Mouse (Mus musculus): ENCODE results near the gene Jtb.

The Jtb gene

DNA sequence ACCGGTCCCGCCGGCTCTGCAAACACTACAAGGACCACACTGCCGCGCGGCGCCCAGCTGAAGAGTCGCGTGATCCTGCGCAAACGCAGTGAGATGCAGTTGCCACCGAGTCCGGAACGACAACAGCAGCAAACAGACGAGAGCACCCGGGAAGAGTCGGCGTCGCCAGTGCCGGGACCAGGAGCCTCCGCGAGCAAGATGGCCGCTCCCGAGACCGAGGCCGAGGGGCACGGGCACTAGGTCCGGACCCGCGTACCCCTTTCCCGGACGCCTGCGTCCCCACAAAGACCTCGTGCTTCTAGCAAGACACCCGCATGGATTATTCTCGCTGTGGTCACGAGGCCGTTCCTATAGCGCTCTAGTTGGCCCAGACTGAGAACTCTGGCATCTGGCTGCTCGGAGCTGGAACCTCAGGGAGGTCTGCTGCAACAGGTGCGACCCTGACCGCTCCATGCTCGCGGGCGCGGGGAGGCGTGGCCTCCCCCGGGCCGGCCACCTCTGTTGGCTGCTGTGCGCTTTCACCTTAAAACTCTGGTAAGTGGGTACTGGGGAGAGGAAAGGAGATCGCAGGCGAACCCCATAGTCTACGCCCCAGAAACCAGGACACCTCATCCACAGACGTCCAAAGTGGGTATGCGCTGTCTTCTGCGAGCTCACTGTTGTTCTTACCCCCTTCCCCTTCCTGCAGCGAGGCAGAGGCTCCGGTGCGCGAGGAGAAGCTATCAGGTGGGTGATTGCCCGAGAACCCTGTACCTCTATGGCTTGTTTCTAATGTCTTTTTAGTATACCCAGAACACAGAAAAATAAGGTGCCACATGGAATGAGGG is at the start of gene Jtb:
Gene Jtb, plus strand, starts transcription at position 91 of the 827 bp plus-strand sequence.
- H3K9me3 ChIP-seq (ENCODE audit: low read length) = no peaks in the 10 kb centered on the region
- no peak for TF ChIP-seq POU5F1 (IDR thresholded peaks at IDR 0.05; ENCODE audit: borderline replicate concordance, low read length)
- no peak for TF ChIP-seq CTCF (conservative IDR thresholded peaks at IDR 0.05; ENCODE audit: low read length)
- TF ChIP-seq NANOG (IDR thresholded peaks at IDR 0.05; ENCODE audit: borderline replicate concordance, low read length) = no peak
- H3K36me3 ChIP-seq (ENCODE audit: insufficient read depth, low read length) = peaks cover 30% of the 10 kb centered on the region
- peaks cover 22% of the 10 kb centered on the region for H3K4me1 ChIP-seq (replicated peaks; ENCODE audit: low read depth, low read length)
- no peaks in the 10 kb centered on the region for H3K27me3 ChIP-seq (ENCODE audit: insufficient read depth, low read length)
- peak within 1 kb of the TSS; percentile 91 for H3K4me3 ChIP-seq (replicated peaks; ENCODE audit: low read length)

- no peaks in the 10 kb centered on the region for H3K36me3 ChIP-seq (ENCODE audit: insufficient read depth, low read length)
- no peaks in the 10 kb centered on the region for H3K9me3 ChIP-seq (ENCODE audit: low read length)
- no peak for TF ChIP-seq CTCF (conservative IDR thresholded peaks at IDR 0.05; ENCODE audit: low read length)
- no peak for TF ChIP-seq POU5F1 (IDR thresholded peaks at IDR 0.05; ENCODE audit: borderline replicate concordance, low read length)
- no peak for TF ChIP-seq NANOG (IDR thresholded peaks at IDR 0.05; ENCODE audit: borderline replicate concordance, low read length)
- no peaks in the 10 kb centered on the region for H3K27me3 ChIP-seq (ENCODE audit: insufficient read depth, low read length)
- no peak overlapping the region for H3K4me3 ChIP-seq (replicated peaks; ENCODE audit: low read length)
- H3K4me1 ChIP-seq (replicated peaks; ENCODE audit: low read depth, low read length) = peaks cover 8% of the 10 kb centered on the region
Observed at GRCm38 (mm10) chr3:90183581-90183980, 47.8 kb upstream of the Jtb start.

DNA sequence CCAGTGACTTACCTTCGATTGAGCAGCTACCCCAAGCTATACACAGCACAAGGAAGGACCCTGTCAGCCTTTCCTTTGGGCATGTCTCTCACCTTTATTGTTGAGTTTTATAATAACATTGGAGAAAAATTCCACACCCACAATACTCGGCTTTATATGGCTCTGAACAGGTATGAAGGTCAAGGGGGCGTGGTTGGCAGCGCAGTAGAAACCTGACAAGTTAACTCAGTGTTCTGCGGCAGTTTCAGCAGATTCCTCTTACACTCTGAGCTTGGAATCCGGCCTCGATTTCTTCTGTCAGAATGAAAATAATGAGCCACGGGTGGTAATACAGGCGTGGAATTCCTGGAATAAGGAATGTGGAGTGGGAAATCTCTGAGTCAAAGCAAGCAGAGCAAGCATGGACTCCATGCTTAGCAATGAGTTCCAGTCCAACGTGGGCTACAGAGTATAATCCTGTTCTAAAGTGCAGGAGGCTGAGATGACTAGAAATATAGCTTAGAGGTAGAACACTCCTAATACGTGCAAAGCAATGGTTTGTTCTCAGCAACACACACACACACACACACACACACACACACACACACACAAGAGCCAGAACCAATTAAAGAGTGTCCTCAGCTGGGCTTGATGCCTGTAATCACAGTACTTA is 40.4 kb upstream of the Jtb start:
- no peaks in the 10 kb centered on the region for H3K36me3 ChIP-seq (ENCODE audit: insufficient read depth, low read length)
- H3K4me1 ChIP-seq (replicated peaks; ENCODE audit: low read depth, low read length) = no peaks in the 10 kb centered on the region
- H3K4me3 ChIP-seq (replicated peaks; ENCODE audit: low read length) = no peak overlapping the region
- no peaks in the 10 kb centered on the region for H3K9me3 ChIP-seq (ENCODE audit: low read length)
- no peak for TF ChIP-seq POU5F1 (IDR thresholded peaks at IDR 0.05; ENCODE audit: borderline replicate concordance, low read length)
- TF ChIP-seq CTCF (conservative IDR thresholded peaks at IDR 0.05; ENCODE audit: low read length) = no peak
- no peak for TF ChIP-seq NANOG (IDR thresholded peaks at IDR 0.05; ENCODE audit: borderline replicate concordance, low read length)
- H3K27me3 ChIP-seq (ENCODE audit: insufficient read depth, low read length) = no peaks in the 10 kb centered on the region

GRCm38 (mm10) chr3:90194759-90195158 is 36.6 kb upstream of the Jtb start:
- Histone ChIP-seq H3K4me3 (replicated peaks; ENCODE audit: low read length) (no peak overlapping the region), H3K4me1 (replicated peaks; ENCODE audit: low read depth, low read length) (no peaks in the 10 kb centered on the region), H3K27me3 (ENCODE audit: insufficient read depth, low read length) (no peaks in the 10 kb centered on the region), H3K9me3 (ENCODE audit: low read length) (no peaks in the 10 kb centered on the region), H3K36me3 (ENCODE audit: insufficient read depth, low read length) (no peaks in the 10 kb centered on the region)
- TF ChIP-seq CTCF (conservative IDR thresholded peaks at IDR 0.05; ENCODE audit: low read length) = no peak
- TF ChIP-seq POU5F1 (IDR thresholded peaks at IDR 0.05; ENCODE audit: borderline replicate concordance, low read length) = no peak
- TF ChIP-seq NANOG (IDR thresholded peaks at IDR 0.05; ENCODE audit: borderline replicate concordance, low read length) = no peak

- no peaks in the 10 kb centered on the region for H3K36me3 ChIP-seq (ENCODE audit: insufficient read depth, low read length)
- H3K4me1 ChIP-seq (replicated peaks; ENCODE audit: low read depth, low read length) = no peaks in the 10 kb centered on the region
- TF ChIP-seq POU5F1 (IDR thresholded peaks at IDR 0.05; ENCODE audit: borderline replicate concordance, low read length) (no peak), NANOG (IDR thresholded peaks at IDR 0.05; ENCODE audit: borderline replicate concordance, low read length) (no peak), CTCF (conservative IDR thresholded peaks at IDR 0.05; ENCODE audit: low read length) (no peak)
- no peaks in the 10 kb centered on the region for H3K9me3 ChIP-seq (ENCODE audit: low read length)
- H3K27me3 ChIP-seq (ENCODE audit: insufficient read depth, low read length) = no peaks in the 10 kb centered on the region
- H3K4me3 ChIP-seq (replicated peaks; ENCODE audit: low read length) = no peak overlapping the region
Observed at GRCm38 (mm10) chr3:90195644-90196043, 35.8 kb upstream of the Jtb start.

DNA sequence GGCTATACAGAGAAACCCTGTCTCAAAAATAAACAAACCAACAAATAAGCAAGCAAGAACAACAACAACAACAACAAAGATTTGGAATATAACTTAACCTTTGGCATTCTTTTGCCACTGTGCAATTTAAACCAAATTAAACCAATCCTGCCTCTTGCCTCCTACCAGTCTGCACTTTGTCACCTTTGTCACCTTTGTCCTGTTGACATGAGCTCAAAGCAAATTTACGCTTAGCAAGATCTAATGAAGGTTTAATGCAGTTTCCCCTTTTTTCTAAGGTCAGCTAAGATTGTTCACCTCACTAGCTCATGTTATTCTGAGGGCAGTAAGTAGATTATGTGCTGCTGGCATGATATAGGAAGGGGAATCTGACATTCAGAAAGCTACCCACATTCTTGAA is 33.8 kb upstream of the Jtb start:
- Histone ChIP-seq H3K4me3 (replicated peaks; ENCODE audit: low read length) (no peak overlapping the region), H3K36me3 (ENCODE audit: insufficient read depth, low read length) (no peaks in the 10 kb centered on the region), H3K27me3 (ENCODE audit: insufficient read depth, low read length) (no peaks in the 10 kb centered on the region), H3K4me1 (replicated peaks; ENCODE audit: low read depth, low read length) (no peaks in the 10 kb centered on the region), H3K9me3 (ENCODE audit: low read length) (no peaks in the 10 kb centered on the region)
- TF ChIP-seq NANOG (IDR thresholded peaks at IDR 0.05; ENCODE audit: borderline replicate concordance, low read length) (no peak), POU5F1 (IDR thresholded peaks at IDR 0.05; ENCODE audit: borderline replicate concordance, low read length) (no peak), CTCF (conservative IDR thresholded peaks at IDR 0.05; ENCODE audit: low read length) (no peak)

DNA sequence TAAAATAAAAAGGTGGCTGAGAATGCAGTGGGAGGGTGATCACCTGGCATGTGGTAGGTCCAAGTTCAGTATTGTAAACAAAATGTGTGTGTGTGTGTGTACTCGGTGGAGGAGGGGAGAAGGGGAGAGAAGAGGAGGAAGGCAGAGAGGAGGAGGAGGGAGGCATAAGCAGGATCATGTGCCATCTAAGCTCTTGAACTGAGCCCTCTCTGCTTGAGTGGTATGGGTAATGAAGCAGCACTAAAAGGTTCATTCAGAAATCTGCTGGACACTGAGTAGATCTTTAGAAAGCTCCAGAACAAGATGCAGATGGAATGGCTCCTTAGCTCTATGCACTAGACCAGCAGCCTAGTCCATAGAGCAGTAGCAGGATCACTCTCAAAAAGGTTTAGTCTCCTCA is 28.5 kb upstream of the Jtb start:
- peaks cover 9% of the 10 kb centered on the region for H3K4me1 ChIP-seq (replicated peaks; ENCODE audit: low read depth, low read length)
- TF ChIP-seq NANOG (IDR thresholded peaks at IDR 0.05; ENCODE audit: borderline replicate concordance, low read length) = no peak
- no peak for TF ChIP-seq CTCF (conservative IDR thresholded peaks at IDR 0.05; ENCODE audit: low read length)
- TF ChIP-seq POU5F1 (IDR thresholded peaks at IDR 0.05; ENCODE audit: borderline replicate concordance, low read length) = no peak
- H3K4me3 ChIP-seq (replicated peaks; ENCODE audit: low read length) = no peak overlapping the region

GRCm38 (mm10) chr3:90203619-90204018 is 27.8 kb upstream of the Jtb start:
- TF ChIP-seq NANOG (IDR thresholded peaks at IDR 0.05; ENCODE audit: borderline replicate concordance, low read length) (no peak), POU5F1 (IDR thresholded peaks at IDR 0.05; ENCODE audit: borderline replicate concordance, low read length) (no peak), CTCF (conservative IDR thresholded peaks at IDR 0.05; ENCODE audit: low read length) (no peak)
- H3K4me1 ChIP-seq (replicated peaks; ENCODE audit: low read depth, low read length) = peaks cover 16% of the 10 kb centered on the region

More for the DNA sequence above, 28.5 kb upstream of the Jtb start:
- peaks cover 13% of the 10 kb centered on the region for H3K36me3 ChIP-seq (ENCODE audit: insufficient read depth, low read length)
- H3K9me3 ChIP-seq (ENCODE audit: low read length) = no peaks in the 10 kb centered on the region
- H3K27me3 ChIP-seq (ENCODE audit: insufficient read depth, low read length) = no peaks in the 10 kb centered on the region

More at GRCm38 (mm10) chr3:90203619-90204018, 27.8 kb upstream of the Jtb start:
- Histone ChIP-seq H3K9me3 (ENCODE audit: low read length) (no peaks in the 10 kb centered on the region), H3K4me3 (replicated peaks; ENCODE audit: low read length) (no peak overlapping the region), H3K27me3 (ENCODE audit: insufficient read depth, low read length) (no peaks in the 10 kb centered on the region), H3K36me3 (ENCODE audit: insufficient read depth, low read length) (peaks cover 20% of the 10 kb centered on the region)

Data from E14TG2a.4 (cell line).